Mouse (Mus musculus) adrenal gland, postnatal 25 days (tissue): ENCODE measurements around the gene Safb2. TPM values are rescaled to one million over a fixed set of nuclear protein-coding genes. Genes with fewer than 3 reads are reported as not detected.
"Not testable (repeated sequence)": the region's sequence is repeated elsewhere in the genome, so short reads cannot be mapped to it uniquely, and the experiment has no call there.

ENCODE experiments used
- DNase-seq: peaks from one replicate; pipeline ENCODE4 v3.0.0; 2021; ENCODE audit warnings: mixed read lengths
- long read RNA-seq: library from polyadenylated mRNA; stranded (forward); transcript quantifications from one replicate; pipeline ENCODE4 v2.0.0, GENCODE M21; 2021
- total RNA-seq: library from RNA; stranded (reverse); gene quantifications from 2 replicates; pipeline ENCODE4 v1.2.3, GENCODE M21; 2021

Safb2 gene
- total RNA-seq = 168 and 196 TPM in 2 replicates
- long read RNA-seq, transcript Safb2-201 (21 exons, 3,277 nt) = major isoform, 16 of 85 reads
- long read RNA-seq, partial matches to known transcripts = 34 of 85 reads
- long read RNA-seq, other reads (novel, unspliced or antisense) = 32 of 85 reads

DNA sequence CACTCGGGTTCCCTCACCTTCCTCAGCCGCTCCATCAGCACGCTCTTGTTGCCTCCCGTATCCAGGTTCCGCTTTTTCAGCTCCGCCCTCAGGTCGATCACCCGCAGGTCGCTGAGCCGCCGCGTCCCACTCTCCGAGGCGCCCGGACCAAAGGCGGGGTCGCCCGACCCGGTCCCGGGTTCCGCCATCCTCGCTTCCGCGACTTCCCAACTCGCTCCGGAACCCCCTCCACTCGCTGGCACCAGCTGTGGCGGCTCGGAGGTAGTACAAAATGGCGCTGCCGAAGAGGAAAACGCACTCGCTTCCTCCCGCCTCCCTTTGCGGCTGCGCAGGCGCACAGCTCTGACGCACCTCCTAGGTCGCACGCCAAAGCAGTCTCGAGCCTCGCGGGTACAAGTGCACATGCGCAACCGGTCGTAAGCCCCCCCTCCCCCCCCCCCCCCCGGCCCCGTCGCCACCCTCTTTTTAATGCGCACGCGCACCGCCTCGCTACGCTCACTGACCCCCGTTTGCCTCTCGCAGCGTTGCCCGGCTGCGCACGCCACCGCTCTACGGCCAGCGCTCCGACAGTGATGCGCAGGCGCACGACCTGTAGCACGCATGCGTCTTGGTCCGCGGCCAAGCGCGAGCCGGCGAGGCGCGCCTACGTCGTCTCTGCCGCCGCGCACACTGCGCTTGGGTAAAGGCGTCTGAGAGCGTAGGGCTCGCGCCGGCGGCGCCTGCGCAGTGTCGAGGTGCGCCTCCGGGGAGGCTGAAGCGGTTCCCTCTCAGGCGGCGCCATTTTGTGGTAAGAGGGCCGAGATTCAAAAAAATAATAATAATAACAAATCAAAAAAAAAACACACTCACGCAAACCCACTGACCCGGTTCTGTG is at the start of gene Safb2, which contains the start of gene Safb:
TSS of gene Safb2 (minus strand) at position 329 of the 874 bp plus-strand sequence.
TSS of gene Safb (plus strand) at position 569 of the 874 bp plus-strand sequence.
- peak; percentile 99 for DNase-seq

DNA sequence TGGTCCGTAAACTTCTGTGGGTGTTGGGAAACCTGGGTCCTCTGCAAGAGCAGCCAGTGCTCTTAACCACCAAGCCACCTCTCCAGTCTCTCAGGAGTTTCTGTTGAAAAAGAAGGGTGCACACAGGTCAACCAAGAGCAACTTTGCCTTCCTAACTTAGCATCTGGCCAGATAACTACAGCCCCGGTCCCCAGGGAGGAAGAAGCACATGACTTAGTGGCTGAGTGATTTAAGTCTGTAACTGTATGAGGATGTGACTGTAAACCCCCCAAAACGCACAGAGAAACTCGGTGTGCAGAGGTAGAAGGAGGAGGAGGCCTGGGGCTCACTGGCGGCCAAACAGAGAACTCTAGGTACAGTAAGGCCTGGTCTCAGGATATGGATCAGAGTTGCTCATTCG is 49.6 kb upstream of the Safb2 start:
- DNase-seq = no peak

DNA sequence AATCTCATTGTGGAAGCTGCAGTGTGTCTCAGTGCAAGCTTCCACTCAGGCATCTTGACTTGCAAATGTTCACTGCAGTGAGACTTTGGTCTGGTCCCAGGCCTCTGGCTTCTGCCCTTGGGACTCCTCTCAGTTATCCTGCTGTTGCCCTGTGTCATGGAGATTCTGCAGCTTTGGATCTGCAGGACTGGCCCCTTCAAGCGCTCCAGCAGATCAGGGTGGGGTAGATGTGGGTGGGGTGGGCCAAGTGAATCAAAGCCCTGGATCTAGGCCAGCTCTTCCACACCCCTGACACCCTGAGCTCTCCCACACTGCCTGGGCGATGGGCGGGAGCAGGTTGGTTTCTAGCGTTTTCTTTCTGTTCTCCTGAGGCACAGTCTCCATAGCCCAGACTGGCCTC is 47.4 kb upstream of the Safb2 start:
- DNase-seq = no peak

DNA sequence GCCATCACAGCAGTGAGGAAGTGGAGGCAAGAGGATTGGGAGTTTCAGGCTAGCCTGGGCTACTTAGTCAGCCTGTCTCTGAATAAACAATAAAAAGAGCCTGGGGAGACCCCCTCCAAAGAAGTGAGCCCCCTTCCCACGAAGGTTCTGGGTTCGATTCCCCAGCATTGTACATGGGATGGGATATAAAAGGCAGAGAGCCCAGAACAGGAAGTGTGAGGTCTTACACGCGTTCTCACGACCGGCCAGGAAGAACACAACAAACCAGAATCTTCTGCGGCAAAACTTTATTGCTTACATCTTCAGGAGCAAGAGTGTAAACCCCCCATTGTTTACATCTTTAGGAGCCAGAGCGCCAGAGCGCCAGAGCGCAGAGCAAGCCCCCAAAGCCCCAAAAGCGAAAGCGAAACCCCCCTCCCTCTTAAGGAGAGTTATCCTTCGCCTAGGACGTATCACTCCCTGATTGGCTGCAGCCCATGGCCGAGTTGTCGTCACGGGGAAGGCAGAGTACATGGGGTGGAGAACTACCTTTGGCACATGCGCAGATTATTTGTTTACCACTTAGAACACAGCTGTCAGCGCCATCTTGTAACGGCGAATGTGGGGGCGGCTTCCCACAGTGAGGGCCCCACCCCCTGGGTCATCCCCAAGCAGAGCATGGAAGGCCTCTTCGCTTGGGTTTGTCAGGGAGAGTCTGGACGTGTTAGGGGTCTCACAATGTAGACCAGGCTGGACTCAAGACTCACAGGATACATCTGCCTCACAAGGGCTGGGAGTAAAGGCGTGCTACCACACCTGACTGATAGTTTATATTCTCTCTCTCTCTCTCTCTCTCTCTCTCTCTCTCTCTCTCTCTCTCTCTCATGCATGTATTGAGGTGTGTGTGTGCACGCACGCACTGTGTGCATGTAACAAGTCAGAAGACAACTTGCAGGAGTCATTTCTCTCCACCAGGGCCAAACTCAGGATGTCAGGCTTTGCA is 45.7 kb upstream of the Safb2 start:
- DNase-seq = not testable (repeated sequence)

DNA sequence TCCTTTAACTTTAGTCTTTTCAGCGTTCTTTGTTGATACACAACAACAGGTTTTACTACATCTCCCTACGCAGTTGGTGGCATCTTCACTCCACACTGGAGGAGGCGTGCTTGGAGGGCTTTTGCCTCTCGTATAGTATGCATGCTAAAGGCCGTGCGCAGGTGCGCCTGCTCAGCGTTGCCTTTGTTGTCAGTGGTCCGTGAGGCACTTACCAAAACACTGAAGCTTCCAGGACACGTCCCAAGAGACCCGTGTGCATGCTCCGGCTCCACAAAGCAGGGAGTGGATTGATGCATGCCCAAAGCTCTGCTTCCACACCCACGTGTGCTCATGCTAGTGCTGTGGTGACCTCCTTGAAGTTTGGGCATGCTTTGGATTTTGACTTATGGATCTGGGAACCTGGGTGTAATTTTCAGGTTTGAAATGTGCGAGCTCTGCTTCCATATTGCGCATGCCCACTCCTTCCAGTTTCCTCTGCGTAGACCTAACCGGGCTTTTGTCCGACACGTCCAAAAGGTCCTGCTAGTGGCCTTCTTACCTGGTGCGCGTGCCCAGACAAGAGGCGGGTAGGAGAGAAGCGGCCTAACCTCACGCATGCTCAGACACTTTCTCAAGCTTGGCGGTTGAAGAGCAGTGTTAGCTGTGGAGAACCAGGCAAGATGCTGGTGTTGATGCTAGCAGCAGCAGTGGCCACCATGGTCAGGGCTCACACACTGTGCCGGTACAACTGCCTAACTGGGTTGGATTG is 43.3 kb upstream of the Safb2 start, which contains the start of gene Catsperd:
TSS of gene Catsperd (plus strand) at position 614 of the 748 bp plus-strand sequence.
- no peak for DNase-seq

DNA sequence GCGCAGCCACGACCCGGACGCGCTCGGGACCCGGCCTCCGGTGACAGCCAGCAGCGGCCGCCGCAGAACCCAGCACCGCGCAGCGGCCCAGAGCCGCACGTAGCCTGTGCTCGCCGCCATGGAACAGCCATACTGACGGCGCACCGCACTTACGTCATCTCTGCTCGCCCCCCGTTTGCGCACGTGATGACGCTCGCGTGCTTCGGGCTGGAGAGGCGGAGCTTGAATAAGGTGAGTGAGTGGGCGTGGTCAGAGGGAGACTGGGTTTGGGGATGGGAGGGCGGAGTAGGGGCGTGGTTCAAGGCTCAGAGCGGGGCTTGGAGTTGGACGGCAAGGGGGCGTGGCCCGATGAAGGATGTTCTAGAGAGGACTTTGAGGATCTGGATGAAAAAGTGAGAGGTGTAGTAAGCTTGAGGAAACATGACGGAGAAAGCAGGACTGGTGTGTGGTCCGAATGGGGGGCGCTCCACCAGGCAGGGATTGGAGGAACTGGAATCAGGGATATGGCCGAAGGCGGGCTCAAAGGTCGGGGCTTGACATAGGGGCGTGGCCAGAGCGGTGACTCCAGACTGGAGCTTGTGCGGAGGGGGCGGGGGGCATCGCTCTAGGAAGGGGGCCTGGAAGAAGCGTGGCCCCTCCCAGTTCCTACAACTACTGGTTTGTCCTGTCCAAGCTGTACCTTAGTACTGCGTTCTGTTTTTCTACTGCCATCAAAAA is 42.5 kb upstream of the Safb2 start, which contains the start of gene Lonp1:
TSS of gene Lonp1 (minus strand) at position 134 of the 717 bp plus-strand sequence.
- DNase-seq = peak; percentile 96

DNA sequence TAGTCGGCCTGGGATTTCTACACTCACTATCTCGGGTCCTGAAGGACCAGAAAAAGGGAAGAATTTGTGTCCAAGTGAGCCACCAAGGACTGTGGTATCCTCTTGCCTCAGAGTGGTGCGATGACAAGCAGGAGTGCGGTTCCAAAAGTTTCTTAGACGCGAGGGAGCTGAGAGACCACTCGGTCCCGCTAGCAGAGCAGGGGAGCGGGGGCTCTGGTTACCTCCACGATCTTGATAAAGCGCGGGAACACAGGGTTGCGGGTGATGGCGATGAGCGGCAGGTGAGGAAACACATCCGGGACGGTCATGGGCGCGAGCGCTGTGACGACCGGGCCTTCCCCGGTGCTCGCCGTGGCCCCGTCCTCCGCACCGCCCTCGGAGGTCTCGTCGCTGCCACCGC is 41.9 kb upstream of the Safb2 start:
- no peak for DNase-seq

DNA sequence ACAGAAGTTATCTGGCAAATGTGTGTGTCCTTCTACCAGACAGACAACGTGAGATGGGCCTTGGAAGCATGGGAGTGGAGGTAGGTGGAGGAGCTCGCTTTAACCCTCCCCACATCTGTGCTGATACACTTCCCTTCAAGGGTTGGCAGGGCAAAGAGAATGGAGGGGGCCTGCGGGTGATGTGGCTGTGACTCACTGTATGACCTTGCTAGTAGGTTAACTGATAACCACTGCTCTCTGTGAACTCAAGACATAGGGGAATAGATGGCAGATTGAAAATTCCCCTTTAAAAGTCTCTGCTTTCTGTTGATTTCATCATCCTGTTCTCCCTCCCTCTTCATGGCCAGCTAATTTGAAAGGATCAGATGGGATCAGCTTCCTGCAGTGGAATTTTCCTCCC is 41.1 kb upstream of the Safb2 start:
- peak; percentile 55 for DNase-seq

DNA sequence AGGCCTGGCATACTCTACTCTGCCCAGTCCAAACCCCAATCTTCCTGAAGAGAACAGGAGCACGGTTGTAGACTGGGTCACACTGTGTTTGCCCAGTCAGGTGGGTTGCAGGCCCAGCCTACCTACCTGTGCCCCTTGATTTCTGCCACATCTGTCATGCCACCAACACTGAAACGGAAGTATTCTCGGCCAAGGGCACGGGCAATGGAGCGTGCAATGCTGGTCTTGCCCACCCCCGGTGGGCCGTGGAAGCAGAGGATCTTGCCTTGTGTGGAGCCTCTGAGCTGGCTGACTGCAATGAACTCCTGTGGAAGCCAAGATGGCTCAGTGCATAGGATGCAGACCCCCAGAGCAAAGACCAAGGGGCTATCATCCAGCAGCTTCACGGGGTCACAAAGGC is 33.2 kb upstream of the Safb2 start:
- DNase-seq = no peak

DNA sequence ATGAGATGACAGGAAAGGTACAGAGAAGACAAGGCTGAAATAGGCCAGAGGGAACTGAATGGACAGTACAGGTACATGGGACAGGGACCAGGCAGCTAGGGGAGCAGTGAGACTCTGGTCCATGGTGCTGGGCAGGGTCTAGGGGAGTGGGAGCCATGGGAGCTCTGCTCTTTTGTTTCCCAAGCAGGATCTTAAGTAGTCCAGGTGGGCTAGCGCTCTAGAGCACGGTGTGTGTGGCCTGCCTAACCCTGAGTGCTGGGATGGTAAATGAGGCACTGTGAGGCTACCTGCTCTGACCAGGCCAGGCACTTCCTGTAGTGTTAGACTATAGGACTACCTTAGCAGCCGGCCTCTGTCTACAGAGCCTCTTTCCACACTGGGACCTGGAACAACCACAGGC is 32.3 kb upstream of the Safb2 start:
- no peak for DNase-seq

DNA sequence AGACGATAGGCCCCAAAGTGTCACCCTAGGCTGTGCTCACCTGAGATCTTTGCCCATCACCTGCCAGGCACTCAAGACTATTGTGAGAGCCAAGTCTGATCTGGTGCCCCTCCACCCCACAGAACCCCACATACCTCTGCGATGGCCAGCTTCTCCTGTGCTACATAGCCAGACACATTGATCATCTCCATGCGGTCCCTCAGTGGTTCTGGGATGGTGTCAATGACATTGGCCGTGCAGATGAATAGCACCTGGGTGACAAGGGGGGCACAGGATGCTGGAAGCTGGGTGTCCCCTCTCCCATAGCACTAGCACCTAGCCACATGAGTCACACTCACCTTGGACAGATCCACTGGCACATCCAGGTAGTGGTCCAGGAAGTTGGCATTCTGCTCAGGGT is 31.4 kb upstream of the Safb2 start:
- DNase-seq = no peak

DNA sequence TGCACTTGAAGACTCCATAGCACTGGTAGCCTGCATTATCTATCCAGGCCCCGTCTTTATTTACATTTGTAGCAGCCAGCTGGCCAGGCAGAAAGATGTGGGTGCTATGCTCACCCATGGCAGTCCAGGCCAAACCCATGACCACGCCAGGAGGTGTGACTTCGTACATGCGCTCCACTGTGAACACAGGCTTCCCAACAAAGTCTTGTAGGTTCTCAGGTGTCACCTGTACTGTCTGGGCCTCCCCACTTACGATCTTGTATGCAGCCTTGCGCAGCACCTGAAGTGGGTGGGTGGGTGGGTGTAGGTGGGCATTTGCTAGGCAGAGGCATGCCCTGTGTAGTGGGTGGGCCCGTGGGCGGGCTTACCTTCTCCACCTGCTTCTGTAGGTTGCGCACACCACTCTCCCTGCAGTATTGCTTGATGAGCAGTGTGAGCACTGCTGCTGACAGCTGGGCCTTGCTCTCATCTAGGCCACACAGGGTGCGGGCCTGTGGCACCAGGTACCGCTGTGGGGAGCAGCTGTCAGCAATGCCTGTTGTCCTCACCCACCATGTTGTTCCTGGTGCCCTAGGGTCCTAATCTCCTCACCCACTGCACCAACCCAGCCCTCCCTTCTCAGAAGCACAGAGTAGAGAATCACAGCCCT is 30.9 kb upstream of the Safb2 start:
- no peak for DNase-seq

DNA sequence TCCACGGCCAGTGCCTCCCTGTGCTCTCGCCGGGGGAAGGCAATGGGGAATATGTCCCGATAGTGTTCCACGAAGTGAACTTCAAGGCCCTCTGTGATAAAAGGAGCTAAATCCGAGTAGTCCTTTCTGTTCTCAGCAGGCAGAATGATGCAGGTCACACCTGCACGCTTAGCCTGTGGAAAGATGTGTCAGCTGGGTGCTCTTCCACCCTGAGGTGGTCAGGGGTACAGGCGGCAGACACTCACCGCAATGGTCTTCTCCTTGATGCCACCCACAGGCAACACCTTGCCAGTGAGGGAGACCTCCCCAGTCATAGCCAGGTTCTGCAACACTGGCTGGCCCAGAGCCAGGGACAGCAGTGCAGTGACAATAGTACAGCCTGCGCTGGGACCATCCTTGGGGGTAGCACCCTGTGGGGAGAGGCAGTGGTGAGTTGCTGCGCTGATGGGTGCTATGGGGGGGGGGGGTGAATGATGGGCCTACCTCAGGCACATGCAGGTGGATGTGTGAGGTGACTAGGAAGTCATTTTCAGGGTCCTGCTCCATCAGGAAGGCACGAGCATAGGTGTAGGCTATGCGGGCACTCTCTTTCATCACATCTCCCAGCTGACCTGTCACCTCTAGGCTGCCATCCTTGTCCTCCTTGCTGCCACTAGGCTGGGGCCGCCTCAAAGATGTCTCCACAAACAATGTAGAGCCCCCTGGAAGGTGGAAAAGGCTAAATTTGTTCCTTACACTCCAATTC is 30.2 kb upstream of the Safb2 start:
- DNase-seq = peak; percentile 54

DNA sequence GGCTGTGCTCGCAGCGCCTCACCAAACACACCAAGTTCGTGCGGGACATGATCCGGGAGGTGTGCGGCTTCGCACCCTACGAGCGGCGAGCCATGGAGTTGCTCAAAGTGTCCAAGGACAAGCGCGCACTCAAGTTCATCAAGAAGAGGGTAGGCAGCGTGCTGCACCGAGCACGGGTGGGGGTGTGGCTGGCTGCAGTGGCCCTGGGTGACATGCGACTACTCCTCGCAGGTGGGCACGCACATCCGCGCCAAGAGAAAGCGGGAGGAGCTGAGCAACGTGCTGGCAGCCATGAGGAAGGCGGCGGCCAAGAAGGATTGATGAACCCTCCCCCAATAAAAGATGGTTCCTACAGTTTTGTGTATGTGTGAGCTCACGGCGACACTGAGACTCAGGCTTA is 29.5 kb upstream of the Safb2 start:
- DNase-seq = not testable (repeated sequence)

DNA sequence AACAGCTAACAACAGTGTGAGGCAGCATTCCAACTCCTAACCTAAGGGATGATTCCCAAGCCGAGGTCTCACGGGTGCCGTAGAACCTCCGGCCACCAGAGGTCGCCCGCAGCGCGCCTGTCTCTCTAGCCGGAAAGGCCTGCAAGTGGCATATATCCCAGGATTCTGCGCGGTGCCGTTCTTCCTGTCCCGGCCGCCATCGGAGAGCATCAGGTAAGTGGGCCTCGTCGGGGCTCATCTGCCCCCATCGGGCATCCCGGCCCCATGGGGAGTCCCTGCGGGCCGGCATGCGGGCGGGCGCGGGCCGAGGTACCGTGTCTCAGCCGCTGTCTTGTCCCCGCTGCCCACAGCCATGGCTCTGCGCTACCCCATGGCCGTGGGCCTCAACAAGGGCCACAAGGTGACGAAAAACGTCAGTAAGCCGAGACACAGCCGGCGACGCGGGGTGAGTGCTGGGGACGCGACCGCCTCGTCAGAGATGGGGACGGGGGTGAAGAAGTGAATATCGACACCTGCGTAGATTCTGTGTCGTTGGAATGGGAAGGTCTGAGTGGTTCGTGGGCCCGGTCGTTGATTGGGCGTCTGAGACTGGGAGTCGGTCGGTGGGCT is 29.0 kb upstream of the Safb2 start, which contains the start of gene Rpl36:
TSS of gene Rpl36 (plus strand) at position 181 of the 609 bp plus-strand sequence.
- peak; percentile 96 for DNase-seq

DNA sequence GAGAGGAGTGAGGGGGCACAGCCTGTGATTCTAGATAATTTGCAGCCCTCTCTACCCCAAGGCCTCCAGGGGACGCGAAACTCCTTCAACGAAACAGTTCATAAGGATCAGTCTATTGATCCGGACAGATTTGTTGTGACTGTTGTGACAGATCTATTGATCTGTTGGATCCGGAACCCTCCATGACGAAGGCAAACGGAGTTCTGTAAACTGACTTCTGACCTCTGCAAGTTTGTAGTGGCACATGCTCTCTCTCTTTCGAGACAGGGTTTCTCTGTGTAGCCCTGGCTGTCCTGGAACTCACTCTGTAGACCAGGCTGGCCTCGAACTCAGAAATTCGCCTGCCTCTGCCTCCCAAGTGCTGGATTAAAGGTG is 28.2 kb upstream of the Safb2 start:
- DNase-seq = not testable (repeated sequence)

DNA sequence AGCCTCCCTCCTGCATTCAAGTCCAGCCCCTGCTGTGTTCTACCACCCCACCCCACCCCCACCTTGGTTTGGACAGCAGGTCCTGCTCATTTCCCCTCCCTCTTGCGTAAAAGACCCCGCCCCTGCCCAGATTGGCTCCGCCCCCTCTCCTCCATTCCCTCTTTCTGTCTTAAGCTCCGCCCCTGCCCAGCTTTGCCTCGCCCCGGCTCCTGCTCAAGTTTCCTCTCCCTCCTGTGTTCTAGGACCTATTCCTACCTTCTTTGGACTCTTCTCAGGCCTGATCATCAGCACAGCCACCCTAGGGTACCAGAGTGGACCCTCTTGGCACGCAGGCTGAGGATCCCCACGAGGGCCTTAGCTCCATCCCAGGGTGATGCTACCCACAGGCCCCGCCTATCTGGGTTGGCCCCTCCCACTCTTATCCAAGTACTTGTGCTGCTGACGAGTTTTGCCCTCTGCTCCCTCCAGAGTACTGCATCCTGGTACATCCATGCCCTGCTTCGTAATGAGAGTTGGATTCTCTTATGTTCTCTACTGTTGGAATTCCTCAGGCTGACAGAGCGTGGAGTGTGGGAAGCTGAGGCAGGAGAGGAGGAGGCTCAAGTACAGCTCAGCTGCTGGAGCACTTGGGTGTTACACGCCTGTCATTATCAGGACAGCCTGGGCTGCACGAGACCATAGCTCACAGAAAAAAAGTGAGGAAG is 27.6 kb upstream of the Safb2 start:
- no peak for DNase-seq

DNA sequence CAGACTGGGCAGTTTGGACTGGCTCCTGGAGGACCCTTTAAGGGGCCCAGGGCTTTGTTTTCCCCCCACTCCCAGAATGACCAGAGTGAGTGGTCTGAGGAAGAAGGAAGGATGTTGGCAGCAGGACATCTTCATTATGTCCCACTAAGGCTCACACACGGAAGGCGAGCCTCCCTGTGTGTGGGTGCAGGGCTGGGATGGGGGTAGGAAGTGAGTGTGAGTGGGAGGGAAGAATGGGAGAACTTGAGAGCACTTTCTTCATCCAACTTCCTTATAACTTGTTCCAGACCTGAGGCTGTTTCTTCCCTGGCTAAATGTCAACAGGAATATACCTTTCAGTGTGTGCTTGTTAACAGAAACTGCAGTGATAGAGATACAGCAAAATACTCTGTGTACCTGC is 26.9 kb upstream of the Safb2 start:
- no peak for DNase-seq
